Mouse (Mus musculus) forebrain, embryonic 11.5 days (tissue): ENCODE results near the gene 1700029H14Rik. TPM values are rescaled to one million over a fixed set of nuclear protein-coding genes. Genes with fewer than 3 reads are reported as not detected.

ENCODE experiments used
- ATAC-seq: fragments of 200-750 bp; cut with Nextera tagmentation; replicated peaks from 2 replicates; pipeline ENCODE4 v1.8.0; 2017; ENCODE audit warnings: moderate TSS enrichment; ENCODE audit not compliant: low FRiP score
- DNase-seq: peaks from one replicate; pipeline ENCODE4 v3.0.0-alpha.2; 2017; ENCODE audit warnings: low spot score
- H3K27ac ChIP-seq: fragments of 300-500 bp; sonication (generic); 2 replicates; pipeline ENCODE4 v1.5.1; 2014; ENCODE audit warnings: low read depth, low read length
- H3K27me3 ChIP-seq: fragments of 300-500 bp; sonication (generic); 2 replicates; pipeline ENCODE4 v1.6.1; 2014; ENCODE audit warnings: mild to moderate bottlenecking, low read length, mixed read lengths; ENCODE audit not compliant: control insufficient read depth, insufficient read depth
- H3K36me3 ChIP-seq: fragments of 300-500 bp; sonication (generic); 2 replicates; pipeline ENCODE4 v1.6.1; 2014; ENCODE audit warnings: mild to moderate bottlenecking, low read length, moderate library complexity, mixed read lengths; ENCODE audit not compliant: control insufficient read depth, insufficient read depth
- H3K4me1 ChIP-seq: fragments of 300-500 bp; sonication (generic); replicated peaks from 2 replicates; pipeline ENCODE4 v1.6.1; 2014; ENCODE audit warnings: low read length, mixed read lengths; ENCODE audit not compliant: control insufficient read depth, insufficient read depth
- H3K4me2 ChIP-seq: fragments of 300-500 bp; sonication (generic); 2 replicates; pipeline ENCODE4 v1.6.1; 2014; ENCODE audit warnings: low read depth, mild to moderate bottlenecking, low read length, moderate library complexity, mixed read lengths; ENCODE audit not compliant: severe bottlenecking
- H3K4me3 ChIP-seq: fragments of 300-500 bp; sonication (generic); 2 replicates; pipeline ENCODE4 v1.5.1; 2014; ENCODE audit warnings: low read depth, low read length
- H3K9ac ChIP-seq: fragments of 300-500 bp; sonication (generic); 2 replicates; pipeline ENCODE4 v1.6.1; 2014; ENCODE audit warnings: low read length
- H3K9me3 ChIP-seq: fragments of 300-500 bp; sonication (generic); 2 replicates; pipeline ENCODE4 v1.6.1; 2016; ENCODE audit warnings: low read length, mixed read lengths; ENCODE audit not compliant: control insufficient read depth
- WGBS: fragments of 180-500 bp; shearing (Covaris S2); extraction: QIAGEN DNeasy Blood & Tissue Kit; methylation state at CpG from one replicate; pipeline ENCODE4 v1.1.7; 2014; 5-methylcytosine and 5-hydroxymethylcytosine counted together
- polyA plus RNA-seq: library from polyadenylated mRNA; unstranded; fragments of >200 nt; fragmentation: Nextera tagmentation; extraction: Ambion mirVana; gene quantifications from 2 replicates; pipeline ENCODE4 v1.2.1, GENCODE M21; 2014

The 1700029H14Rik gene
- polyA plus RNA-seq, 1 experiment from 2014 or later = not detected

DNA sequence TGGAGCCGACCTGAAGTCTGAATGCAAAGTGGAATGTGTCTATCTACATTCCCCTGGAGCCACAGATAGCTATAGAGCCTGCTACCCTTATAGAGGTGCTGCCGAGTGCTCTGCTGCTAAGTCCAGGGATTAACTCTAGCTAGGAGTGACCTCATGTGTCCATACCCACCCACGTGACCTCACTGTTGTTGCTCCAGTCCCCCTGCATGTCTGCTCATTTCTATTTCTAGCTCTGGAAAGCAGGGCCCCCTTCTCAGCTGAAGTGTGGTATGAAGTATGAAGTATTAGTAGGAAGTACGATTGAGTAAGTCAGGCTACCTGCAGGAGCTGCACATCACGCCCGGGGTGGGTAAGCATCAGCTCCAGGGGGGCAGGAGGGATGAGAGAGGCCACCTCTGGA is 35.5 kb upstream of the 1700029H14Rik start:
- H3K36me3 ChIP-seq = no peaks in the 10 kb centered on the region
- ATAC-seq (no peak), DNase-seq (no peak)
- H3K4me1 ChIP-seq = no peaks in the 10 kb centered on the region
- no peak overlapping the region for H3K27ac ChIP-seq
- 93% methylated on average over 6 of the region's 6 CpGs for WGBS
- H3K9me3 ChIP-seq = no peaks in the 10 kb centered on the region
- no peaks in the 10 kb centered on the region for H3K27me3 ChIP-seq
- H3K4me3 ChIP-seq = no peak overlapping the region
- H3K4me2 ChIP-seq = no peak overlapping the region
- no peak overlapping the region for H3K9ac ChIP-seq

DNA sequence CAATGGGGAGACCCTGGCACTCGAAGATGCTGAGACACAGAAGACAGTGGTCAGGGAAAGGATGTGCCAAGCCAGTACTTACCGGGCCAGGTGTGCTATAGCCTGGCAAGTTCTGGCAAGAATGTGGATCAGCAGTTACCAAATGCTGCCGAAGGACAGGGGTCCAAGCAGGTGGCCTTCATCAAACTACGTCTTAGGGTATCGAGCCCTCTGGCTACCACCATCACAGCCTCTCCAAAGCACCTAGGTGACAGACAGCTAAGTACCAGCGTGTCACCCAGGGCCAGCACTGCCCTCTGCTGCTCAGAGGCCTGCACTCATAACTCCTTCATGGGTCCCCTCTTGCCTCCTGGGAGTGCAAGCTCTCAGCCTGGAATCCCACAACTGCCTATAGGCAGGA is 33.6 kb upstream of the 1700029H14Rik start:
- H3K9me3 ChIP-seq = no peaks in the 10 kb centered on the region
- no peak overlapping the region for H3K27ac ChIP-seq
- H3K4me2 ChIP-seq = no peak overlapping the region
- H3K9ac ChIP-seq = no peak overlapping the region
- no peak for ATAC-seq
- no peaks in the 10 kb centered on the region for H3K4me1 ChIP-seq
- no peak overlapping the region for H3K4me3 ChIP-seq
- WGBS = 91% methylated on average over 6 of the region's 6 CpGs
- no peak for DNase-seq
- H3K36me3 ChIP-seq = no peaks in the 10 kb centered on the region
- no peaks in the 10 kb centered on the region for H3K27me3 ChIP-seq

DNA sequence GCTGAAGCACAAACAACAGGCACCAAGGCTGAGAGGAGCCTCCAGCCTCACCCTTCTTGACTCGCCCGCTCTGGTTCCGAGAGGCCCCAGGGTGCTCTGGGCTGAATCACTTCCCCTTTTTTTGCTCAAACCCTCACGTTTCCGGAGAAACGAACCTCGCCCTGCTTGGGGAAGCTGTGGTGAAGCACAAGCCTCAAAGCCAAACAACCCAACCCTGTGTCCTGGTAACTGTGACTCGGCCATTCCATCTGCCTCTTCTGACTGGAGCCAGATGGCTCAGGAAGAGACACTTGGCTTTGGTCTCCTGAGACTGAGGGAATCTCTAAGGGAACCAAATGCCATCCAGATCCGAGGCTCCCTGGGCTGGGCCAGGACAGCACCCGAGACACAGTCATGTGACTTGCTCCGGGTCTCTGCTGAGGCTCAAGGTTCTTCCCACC is 32.6 kb upstream of the 1700029H14Rik start:
- no peak overlapping the region for H3K9ac ChIP-seq
- no peaks in the 10 kb centered on the region for H3K4me1 ChIP-seq
- H3K27ac ChIP-seq = no peak overlapping the region
- H3K9me3 ChIP-seq = no peaks in the 10 kb centered on the region
- ATAC-seq (no peak), DNase-seq (no peak)
- WGBS = 88% methylated on average over 11 of the region's 11 CpGs
- H3K36me3 ChIP-seq = no peaks in the 10 kb centered on the region
- H3K4me3 ChIP-seq = no peak overlapping the region
- no peaks in the 10 kb centered on the region for H3K27me3 ChIP-seq
- H3K4me2 ChIP-seq = no peak overlapping the region

DNA sequence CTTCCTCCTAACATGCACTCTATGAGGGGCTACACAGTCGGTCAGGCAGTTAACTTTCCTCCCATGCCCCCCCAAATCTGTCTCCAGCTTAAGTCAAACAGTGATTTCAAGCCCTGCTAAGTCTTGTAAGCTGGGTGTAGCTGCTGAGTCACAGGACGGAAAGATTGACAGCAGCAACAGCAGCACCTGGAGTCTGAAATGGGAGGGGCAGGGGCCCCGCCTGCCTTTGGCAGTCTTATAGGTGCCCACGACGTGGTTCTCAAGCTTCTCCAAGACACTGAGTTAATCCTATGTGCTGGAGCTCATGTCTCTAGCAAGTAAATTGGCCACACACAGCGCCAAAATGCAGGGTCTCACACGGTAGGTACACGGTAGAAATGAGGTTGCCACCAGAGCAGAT is 31.1 kb upstream of the 1700029H14Rik start:
- no peaks in the 10 kb centered on the region for H3K4me1 ChIP-seq
- H3K4me2 ChIP-seq = no peak overlapping the region
- no peak overlapping the region for H3K4me3 ChIP-seq
- no peaks in the 10 kb centered on the region for H3K9me3 ChIP-seq
- no peaks in the 10 kb centered on the region for H3K27me3 ChIP-seq
- 86% methylated on average over 8 of the region's 8 CpGs for WGBS
- H3K36me3 ChIP-seq = no peaks in the 10 kb centered on the region
- H3K9ac ChIP-seq = no peak overlapping the region
- H3K27ac ChIP-seq = no peak overlapping the region
- no peak for DNase-seq
- ATAC-seq = no peak

DNA sequence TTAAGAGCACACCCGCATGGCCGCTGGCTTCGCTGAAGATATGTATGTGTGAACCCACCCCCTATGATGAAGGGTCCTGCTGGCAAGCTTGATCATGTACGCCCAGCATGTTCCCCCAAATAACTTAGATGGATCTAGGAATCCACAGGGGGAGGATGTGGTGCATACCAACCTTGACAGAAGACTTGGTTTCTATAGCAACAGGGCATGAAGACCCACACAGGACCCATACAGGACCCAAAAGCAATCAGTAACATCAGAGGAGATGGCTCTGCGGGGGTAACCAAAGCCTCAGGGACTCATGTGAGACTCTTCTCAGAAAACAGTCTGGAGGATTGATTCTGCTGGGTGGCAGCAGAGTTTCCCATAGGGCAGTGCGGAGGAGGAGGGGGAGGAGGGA is 29.0 kb upstream of the 1700029H14Rik start:
- Histone ChIP-seq H3K36me3 (no peaks in the 10 kb centered on the region), H3K9ac (no peak overlapping the region), H3K27ac (no peak overlapping the region), H3K4me1 (no peaks in the 10 kb centered on the region), H3K27me3 (no peaks in the 10 kb centered on the region), H3K9me3 (no peaks in the 10 kb centered on the region), H3K4me2 (no peak overlapping the region), H3K4me3 (no peak overlapping the region)
- DNase-seq (no peak), ATAC-seq (no peak)
- 90% methylated on average over 6 of the region's 6 CpGs for WGBS

DNA sequence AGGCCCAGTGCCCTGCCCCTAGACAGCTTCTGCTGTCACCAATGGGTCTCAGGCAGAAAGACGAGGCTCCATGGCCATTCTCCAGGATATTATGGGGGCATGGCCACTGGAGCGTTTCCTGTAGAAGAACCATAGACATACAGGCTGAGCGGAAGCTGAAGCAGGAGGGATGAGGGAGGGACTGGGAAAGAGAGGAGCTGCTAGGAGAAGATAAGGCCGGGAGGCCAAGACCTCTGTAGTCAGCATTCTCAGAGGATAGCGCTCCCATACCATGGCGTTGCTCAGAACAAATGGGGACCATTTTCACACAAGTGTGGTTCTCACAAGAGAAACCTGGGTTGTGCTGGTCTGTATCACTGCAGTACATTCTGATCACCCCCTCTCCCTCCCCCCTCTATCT is 26.8 kb upstream of the 1700029H14Rik start:
- H3K4me3 ChIP-seq = no peak overlapping the region
- H3K4me1 ChIP-seq = no peaks in the 10 kb centered on the region
- ATAC-seq = no peak
- H3K4me2 ChIP-seq = no peak overlapping the region
- H3K36me3 ChIP-seq = no peaks in the 10 kb centered on the region
- no peak overlapping the region for H3K27ac ChIP-seq
- no peak for DNase-seq
- no peaks in the 10 kb centered on the region for H3K27me3 ChIP-seq
- WGBS = 85% methylated on average over 6 of the region's 6 CpGs
- no peaks in the 10 kb centered on the region for H3K9me3 ChIP-seq
- H3K9ac ChIP-seq = no peak overlapping the region

DNA sequence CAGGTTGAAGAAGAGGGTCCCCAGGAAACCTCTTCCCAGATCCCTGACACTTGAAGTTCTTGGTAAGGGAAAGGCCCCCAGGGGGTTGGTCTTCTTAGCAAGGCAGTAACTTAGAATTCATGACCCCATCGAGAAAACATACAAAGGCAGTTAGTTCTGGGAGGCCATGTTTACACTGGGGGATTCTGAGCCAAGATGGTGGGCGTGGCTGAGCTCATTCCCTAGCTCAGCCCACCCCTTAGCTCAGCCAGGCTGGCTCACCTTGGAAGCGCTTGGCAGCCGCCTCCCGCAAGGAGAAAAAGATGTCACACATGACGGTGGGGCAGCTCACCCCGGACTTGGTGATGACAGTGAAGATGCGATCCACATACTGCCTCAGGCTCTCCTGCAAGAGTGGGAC is 22.4 kb upstream of the 1700029H14Rik start:
- ATAC-seq (no peak), DNase-seq (no peak)
- H3K27me3 ChIP-seq = no peaks in the 10 kb centered on the region
- 82% methylated on average over 8 of the region's 8 CpGs for WGBS
- H3K4me3 ChIP-seq = no peak overlapping the region
- H3K36me3 ChIP-seq = 0 out of 2 replicates have a peak, but pooled peaks cover 4% of the 10 kb centered on the region
- H3K4me2 ChIP-seq = no peak overlapping the region
- H3K4me1 ChIP-seq = no peaks in the 10 kb centered on the region
- H3K9me3 ChIP-seq = no peaks in the 10 kb centered on the region
- no peak overlapping the region for H3K27ac ChIP-seq
- no peak overlapping the region for H3K9ac ChIP-seq

DNA sequence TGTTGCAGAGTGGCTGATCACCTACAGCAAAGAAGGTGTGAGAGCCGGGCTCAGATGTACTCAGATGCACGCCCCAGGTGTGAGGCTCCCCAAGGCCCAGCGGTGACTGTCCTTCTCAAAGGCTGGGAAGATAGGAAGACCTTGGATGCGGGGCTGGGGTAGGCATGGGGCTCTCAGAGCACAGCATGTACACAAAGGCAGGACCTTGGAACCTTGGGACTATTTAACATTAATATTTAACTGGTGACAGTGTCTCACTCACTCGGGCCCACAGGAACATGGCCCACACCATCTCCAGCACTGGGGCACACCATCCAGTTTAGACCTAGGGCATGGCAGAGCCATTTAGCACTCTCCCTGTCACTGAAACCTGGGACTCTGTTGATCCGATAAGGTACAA is 15.6 kb upstream of the 1700029H14Rik start:
- H3K27ac ChIP-seq = no peak overlapping the region
- no peak for DNase-seq
- H3K36me3 ChIP-seq = no peaks in the 10 kb centered on the region; the same call in 1 of the 2 replicates
- no peak overlapping the region for H3K4me3 ChIP-seq
- ATAC-seq = no peak
- no peaks in the 10 kb centered on the region for H3K4me1 ChIP-seq
- H3K9ac ChIP-seq = no peak overlapping the region
- H3K4me2 ChIP-seq = no peak overlapping the region
- no peaks in the 10 kb centered on the region for H3K27me3 ChIP-seq
- no peaks in the 10 kb centered on the region for H3K9me3 ChIP-seq
- 92% methylated on average over 6 of the region's 6 CpGs for WGBS

DNA sequence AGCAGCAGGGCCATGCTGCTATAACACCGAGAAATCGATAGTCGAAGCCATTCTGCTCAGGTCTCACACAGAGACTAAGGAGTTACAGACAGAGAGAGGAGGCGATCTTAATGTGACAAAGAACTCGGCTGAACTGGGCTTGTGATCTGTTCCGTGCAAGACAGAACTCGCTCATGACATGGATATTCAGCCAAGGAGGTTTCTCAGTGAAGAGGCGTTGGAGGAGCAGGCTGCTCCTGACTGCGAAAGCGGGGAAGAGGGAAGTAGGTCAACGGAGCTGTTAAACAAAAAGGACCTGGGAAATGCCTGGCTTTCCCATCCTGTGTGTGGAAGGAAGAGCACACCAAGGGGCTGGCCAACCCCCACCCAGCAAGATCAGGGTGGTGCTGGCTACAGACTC is 9.7 kb upstream of the 1700029H14Rik start:
- H3K4me2 ChIP-seq = no peak overlapping the region
- ATAC-seq (no peak), DNase-seq (no peak)
- 96% methylated on average over 11 of the region's 11 CpGs for WGBS
- no peaks in the 10 kb centered on the region; the same call in 1 of the 2 replicates for H3K36me3 ChIP-seq
- no peak overlapping the region for H3K4me3 ChIP-seq
- H3K27me3 ChIP-seq = no peaks in the 10 kb centered on the region
- no peak overlapping the region for H3K9ac ChIP-seq
- no peak overlapping the region for H3K27ac ChIP-seq
- H3K9me3 ChIP-seq = no peaks in the 10 kb centered on the region
- no peaks in the 10 kb centered on the region for H3K4me1 ChIP-seq
